Mouse (Mus musculus) ZHBTc4 (cell line): ENCODE measurements around the gene Polr1a.

Source experiments
- DNase-seq: peaks from one replicate; pipeline ENCODE4 v3.0.0-alpha.2; 2011; ENCODE audit warnings: low read depth, low spot score

Polr1a gene

DNA sequence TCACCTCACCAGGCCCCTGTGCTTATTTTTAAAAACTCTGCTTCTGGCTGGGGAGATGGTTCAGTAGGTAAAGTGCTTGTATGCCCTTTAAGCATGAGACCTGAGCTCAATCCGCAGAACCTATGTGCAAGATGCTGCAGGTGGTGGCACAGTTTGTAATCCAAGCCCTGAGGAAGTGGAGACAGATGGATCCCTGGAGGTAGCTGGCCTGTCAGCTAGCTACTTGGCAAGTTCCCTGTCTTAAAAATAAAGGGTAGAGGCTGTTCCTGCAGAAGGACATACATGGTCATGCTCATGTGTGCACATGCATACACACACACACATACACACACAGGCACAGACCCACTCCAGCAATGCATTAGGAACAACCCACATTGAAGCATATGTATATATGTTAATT lies 88.4 kb downstream of the Polr1a start:
- DNase-seq: no peak

DNA sequence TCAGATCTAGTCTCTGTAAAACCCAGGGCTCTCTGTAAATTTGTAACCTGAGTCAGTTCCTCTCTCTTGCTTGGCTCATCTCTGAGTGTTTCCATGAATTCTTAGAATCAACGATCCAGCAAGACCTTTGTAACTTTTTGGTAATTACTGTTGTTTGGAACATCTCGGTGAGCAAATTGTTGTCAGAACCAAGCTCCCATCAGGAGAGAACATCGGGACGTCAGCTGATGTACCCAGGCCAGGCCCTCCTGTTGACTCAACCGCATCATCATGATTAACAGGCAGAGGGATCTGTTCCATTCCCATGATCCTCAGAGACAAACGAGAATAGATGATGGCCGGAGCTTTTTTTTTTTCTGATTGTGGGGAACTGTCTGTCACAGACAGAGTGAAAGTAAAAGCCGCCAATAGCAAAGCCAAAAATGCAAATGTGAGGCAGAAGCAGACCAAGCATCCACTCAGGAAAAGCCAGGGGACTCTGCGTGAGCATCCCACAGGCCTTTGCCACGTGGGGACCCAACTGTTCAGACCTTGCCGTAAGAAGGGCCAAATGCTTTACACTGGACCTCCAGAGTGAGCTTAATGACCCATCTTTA lies 91.2 kb downstream of the Polr1a start:
- DNase-seq: no peak

DNA sequence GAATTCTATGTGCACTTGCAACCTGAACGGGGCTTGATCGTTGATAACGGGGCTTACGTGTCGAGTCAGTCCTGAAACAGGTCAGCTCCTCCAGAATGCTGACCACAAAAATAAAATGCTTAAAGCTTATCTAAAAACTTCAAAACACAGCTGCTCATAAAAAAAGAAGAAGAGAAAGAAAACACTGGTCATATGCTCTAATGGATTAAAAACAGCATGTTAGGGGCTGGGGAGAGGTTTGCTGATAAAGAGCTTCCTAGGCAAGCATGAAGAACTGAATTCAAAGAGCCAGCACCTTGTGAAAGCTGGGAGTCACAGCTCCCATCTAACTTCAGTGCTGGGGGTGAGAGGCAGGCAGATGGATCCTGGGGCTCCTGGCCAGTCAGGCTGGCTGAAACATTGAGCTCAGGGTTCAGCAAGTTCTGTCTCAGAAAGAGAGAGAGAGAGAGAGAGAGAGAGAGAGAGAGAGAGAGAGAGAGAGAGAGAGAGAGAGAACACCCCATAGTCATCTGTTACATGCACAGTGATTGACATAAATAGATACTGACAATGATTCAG lies 92.4 kb downstream of the Polr1a start:
- no peak for DNase-seq

DNA sequence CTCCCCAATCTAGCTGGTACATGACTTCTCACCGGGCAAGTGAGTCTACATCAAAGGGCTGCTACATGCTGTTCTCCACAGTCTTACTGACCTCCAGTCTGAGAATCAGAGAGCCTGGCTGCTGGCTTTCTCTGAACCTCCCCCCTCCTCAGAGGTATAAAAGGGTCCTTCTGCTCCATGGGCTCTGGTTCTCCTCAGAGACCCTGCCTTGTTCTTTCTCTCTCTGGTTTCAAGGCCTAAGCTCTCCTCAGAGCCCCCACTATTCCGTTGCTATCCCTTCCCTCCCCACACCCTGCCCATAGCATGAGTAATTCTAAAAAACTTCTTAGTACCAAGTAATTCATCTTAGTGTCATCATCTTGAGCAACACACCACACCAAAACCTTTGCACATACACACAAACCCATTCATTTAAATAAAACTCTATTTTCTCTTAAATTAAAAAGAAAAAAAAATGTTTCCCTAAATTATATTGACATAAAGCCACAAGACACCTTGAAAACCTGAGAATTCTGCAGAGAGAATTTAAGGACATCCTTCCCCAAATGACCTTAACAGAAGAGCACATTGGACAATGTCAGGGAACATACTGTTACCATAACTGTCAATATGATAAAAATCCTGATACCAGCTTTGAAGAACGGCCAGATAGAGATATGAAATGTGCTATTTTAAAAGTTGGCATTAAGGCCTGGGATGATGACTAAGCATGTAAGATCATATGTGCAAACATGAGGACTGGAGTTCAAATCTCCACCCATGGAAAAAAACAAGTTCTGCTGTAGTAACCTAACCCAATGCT lies 98.8 kb downstream of the Polr1a start:
- DNase-seq: no peak

DNA sequence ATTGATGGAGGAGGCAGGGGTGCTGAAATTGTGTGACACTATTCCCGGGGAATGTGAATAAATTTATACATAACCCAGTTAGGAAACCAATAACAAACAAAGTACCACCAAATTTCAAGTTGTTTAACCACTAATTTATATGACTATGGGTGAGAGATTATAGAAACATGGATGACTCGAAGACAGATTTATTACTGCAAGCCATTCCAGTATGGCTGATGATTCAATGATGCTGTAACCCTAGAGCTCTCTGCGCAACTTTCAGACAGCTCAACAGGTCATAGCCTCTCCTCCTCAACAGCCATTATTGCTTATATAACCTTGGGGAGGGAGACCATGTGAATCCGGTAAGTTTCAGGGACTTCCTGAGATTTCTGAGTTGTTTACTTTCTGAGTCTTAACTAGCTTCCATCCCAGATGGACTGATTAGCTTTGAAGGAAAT lies 99.4 kb downstream of the Polr1a start:
- DNase-seq: no peak

DNA sequence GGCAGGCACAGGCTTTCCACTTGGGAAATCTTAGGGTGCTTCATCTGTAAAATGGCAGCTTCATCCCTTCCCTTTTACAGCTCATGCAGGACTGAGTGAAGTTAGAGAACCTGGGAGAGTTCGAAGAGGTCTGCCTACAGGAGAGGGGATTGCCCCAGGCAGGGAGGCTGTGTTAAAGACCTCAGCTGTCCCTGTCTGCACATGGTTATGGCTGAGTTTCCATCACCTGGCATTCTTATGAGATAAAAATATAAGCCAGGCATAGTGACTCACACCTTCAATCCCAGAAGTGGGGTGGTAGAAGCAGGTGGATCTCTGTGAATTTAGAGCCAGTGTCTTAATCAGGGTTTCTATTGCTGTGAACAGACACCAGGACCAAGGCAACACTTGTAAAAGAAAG lies 100.6 kb downstream of the Polr1a start:
- DNase-seq: no peak

DNA sequence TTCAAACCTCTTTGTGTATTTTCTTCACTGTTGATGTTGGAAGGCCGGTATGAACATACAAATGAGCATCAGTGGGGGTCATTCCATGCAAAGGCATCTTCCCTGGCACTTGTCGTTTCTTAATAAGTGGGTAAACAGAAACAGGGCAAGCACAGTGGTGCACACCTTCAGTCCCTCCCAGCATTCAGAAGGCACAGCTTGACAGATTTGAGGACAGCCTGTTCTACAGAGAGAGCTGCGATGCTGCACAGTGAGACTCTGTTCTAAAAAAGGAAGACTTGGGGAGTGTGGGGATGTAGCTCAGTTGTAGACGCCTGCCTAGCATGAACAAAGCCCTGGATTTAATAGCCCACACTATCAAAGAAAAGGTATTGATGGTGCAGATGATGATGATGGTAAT lies 105.2 kb downstream of the Polr1a start:
- DNase-seq: no peak

DNA sequence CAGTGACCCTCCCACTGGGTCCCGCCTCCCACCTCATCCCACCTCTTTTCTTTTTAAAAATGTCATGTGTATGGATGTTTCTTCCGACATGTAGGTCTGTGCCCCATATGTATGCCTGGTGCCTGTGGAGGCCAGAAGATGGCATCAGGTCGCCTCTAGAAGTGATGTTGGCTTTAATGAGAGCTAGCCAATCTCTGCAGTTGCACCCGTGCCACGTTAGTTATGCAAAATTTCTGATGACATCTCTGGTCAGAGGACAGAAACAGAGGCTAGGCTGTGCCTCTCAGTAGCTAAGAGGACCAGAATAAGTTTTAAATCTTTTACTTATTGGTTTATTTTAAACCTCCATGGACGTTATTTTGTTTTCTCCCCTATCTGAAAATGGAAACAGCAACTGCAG lies 109.2 kb downstream of the Polr1a start:
- DNase-seq: no peak

DNA sequence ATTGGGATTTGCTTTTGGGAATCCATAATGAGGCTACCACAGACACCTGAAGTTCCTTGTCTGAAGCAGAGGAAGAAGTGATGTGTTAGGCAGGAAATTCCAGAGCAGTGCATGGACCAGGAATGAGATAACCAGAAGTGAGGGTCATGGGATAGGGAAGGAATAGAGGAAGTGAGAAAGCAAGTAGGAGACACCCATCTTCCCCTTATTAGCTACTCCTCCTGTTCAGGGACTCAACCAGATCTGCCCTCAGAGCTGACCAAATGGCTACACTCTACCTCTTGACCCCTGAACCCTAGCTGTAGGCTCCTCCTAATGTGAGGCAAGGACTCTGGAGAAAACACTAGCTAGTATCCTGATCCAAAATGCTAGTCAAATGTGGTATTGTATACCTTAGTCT lies 116.6 kb downstream of the Polr1a start:
- no peak for DNase-seq

DNA sequence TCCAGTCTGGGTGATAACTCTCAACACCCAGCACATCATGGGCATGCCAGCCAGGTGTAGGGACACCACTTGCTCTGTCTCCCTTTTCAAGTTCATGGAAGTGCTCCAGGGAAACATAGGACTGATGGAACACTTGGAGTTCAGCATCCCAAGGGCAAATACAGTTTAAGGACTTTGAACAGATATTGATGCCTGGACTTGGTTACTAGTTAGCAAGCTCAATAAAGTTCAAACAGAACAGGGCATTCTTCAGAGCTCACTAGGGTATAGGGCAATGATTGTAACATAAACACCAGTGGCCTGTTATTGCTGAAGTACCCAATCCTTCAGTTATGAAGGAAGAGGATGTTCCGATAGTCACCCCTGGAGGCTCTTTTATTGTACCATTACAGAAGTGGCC lies 119.2 kb downstream of the Polr1a start:
- DNase-seq: no peak

DNA sequence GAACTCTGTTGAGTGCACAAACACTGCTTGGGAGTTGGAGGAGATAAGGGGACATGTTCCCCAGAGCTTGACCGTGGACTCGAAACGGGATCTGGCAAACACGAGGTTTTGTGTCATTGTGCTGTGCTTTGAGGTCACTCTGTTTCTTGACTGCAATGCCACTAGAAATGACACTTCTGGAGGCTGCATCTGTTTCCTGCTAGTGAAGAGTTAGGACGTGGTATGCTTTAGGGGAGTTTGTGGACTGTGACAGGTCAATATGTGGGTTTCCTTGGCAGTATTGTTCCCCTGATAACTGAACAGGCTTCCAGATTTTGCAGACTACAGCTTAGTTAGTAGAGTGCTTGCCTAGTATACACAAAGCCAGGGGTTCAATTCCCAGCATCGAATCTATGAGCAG lies 120.8 kb downstream of the Polr1a start:
- DNase-seq: no peak
